In the genomic region with DNA sequence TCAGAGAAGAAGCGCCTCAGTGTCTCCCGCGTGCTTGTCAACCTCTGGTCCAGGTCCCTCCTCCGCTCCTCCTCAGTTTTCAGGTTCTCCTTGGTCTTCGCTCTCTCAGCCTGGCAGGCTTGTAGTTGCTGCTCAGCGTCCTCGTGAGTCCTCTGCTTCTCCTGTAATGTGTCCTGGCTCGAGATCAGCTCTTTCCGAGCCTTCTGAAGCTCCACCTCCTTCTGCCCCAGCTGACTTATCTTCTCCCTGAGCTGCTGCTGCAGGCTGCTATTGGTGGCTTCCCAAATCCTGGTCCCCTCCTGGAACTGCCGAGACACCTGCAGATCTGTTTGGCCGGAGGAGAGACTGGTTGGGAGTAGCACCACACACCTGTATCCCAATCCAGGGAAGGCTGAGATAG, we compare ENCODE assay signal across 32 mouse cellular contexts. TPM values are rescaled to one million over a fixed set of nuclear protein-coding genes. Genes with fewer than 3 reads are reported as not detected.
DNase-seq lines count a peak whose midpoint lies in the region; ATAC-seq and TF ChIP-seq lines count a peak whose summit lies in the region.
"Had no signal": no experiment of that assay in that cellular context is flagged by ENCODE, and none has a peak within 500 bp of the region (broad histone marks: within the 10 kb centered on the region; RNA-seq: fewer than 3 reads in every experiment).

No protein-coding gene starts in this region.

- H3K4me3 ChIP-seq in heart, embryonic 13.5 days = no peak overlapping the region
- no peak overlapping the region for H3K4me3 ChIP-seq in heart, embryonic 12.5 days
- no peak overlapping the region for H3K4me3 ChIP-seq in liver, postnatal 0 days (ENCODE audit: low read depth, low read length)
- no peak overlapping the region for H3K4me3 ChIP-seq in liver, embryonic 11.5 days (ENCODE audit: low read depth, low read length)
- peak overlapping the region; percentile 70 for H3K4me3 ChIP-seq in spleen, adult 2 months (ENCODE audit: extremely low read depth, insufficient read depth, insufficient read length)
- H3K4me3 ChIP-seq: embryonic facial prominence, embryonic 15.5 days; erythroblast, embryonic 14.5 days; hindbrain, embryonic 12.5 days had no signal

- TF ChIP-seq POLR2A in spleen, adult 2 months (IDR thresholded peaks at IDR 0.05; ENCODE audit: low read depth, low read length) = no peak

- peaks cover 15% of the 10 kb centered on the region for H3K36me3 ChIP-seq in heart, embryonic 13.5 days
- H3K36me3 ChIP-seq in heart, embryonic 12.5 days = peaks cover 8% of the 10 kb centered on the region
- H3K36me3 ChIP-seq in liver, postnatal 0 days (replicated peaks; ENCODE audit: insufficient read depth, low read length) = peaks cover 6% of the 10 kb centered on the region
- no peaks in the 10 kb centered on the region; the same call in 1 of the 2 replicates for H3K36me3 ChIP-seq in liver, embryonic 11.5 days (ENCODE audit: control insufficient read depth, insufficient read depth, low read length)
- peaks cover 17% of the 10 kb centered on the region for H3K36me3 ChIP-seq in spleen, adult 2 months (ENCODE audit: control insufficient read depth, insufficient read depth, low read length)

- H3K9ac ChIP-seq in heart, embryonic 13.5 days = no peak overlapping the region
- no peak overlapping the region for H3K9ac ChIP-seq in heart, embryonic 12.5 days
- H3K9ac ChIP-seq in liver, postnatal 0 days (replicated peaks) = no peak overlapping the region
- no peak overlapping the region for H3K9ac ChIP-seq in liver, embryonic 11.5 days (ENCODE audit: low read depth, low read length)
- H3K9ac ChIP-seq: embryonic facial prominence, embryonic 15.5 days; hindbrain, embryonic 12.5 days had no signal

- no peak for TF ChIP-seq EP300 in liver, postnatal 0 days (IDR thresholded peaks at IDR 0.05; ENCODE audit: low read depth)

- TF ChIP-seq CTCF in liver, postnatal 0 days (IDR thresholded peaks at IDR 0.05; ENCODE audit: low read depth) = no peak
- no peak for TF ChIP-seq CTCF in spleen, adult 2 months (IDR thresholded peaks at IDR 0.05; ENCODE audit: extremely low read depth, insufficient read depth, insufficient read length, insufficient replicate concordance)

- DNase-seq in adrenal gland, adult 2 months = peak; percentile 42
- DNase-seq in adrenal gland, adult 8-10 months = no peak
- DNase-seq in liver, postnatal 0 days = no peak
- no peak for DNase-seq in liver, embryonic 11.5 days (ENCODE audit: low spot score)
- DNase-seq in spleen, adult 2 months (ENCODE audit: low read depth in 1 of 2, low spot score in 2 of 2) = no peak
- DNase-seq in spleen, postnatal 36 days (ENCODE audit: low spot score in 2 of 2) = no peak
- DNase-seq: B cell, adult 2 months; cerebellum, adult 11 months; cerebellum, adult 8-10 months; cerebellum, postnatal 14 days; embryo, embryonic 11 days; gastrocnemius, adult 2 months; gastrocnemius, postnatal 25 days; heart, postnatal 4 days had no signal

- 37% methylated on average over 11 of the region's 11 CpGs for WGBS in heart, embryonic 13.5 days
- WGBS in heart, embryonic 12.5 days = 38% methylated on average over 11 of the region's 11 CpGs
- 45% methylated on average over 11 of the region's 11 CpGs for WGBS in liver, postnatal 0 days (ENCODE audit: insufficient replicate concordance)
- WGBS in liver, embryonic 11.5 days = 44% methylated on average over 11 of the region's 11 CpGs
- WGBS in spleen, adult 2 months = 86% methylated on average over 11 of the region's 11 CpGs

- peaks cover 36% of the 10 kb centered on the region for H3K4me1 ChIP-seq in heart, embryonic 13.5 days
- peaks cover 30% of the 10 kb centered on the region for H3K4me1 ChIP-seq in heart, embryonic 12.5 days (replicated peaks)
- H3K4me1 ChIP-seq in liver, postnatal 0 days (ENCODE audit: insufficient read depth) = peaks cover 13% of the 10 kb centered on the region
- no peaks in the 10 kb centered on the region; the same call in 1 of the 2 replicates for H3K4me1 ChIP-seq in liver, embryonic 11.5 days (replicated peaks; ENCODE audit: control insufficient read depth, insufficient read depth, low read length)
- H3K4me1 ChIP-seq in spleen, adult 2 months (ENCODE audit: control insufficient read depth, insufficient read depth, insufficient read length) = peaks cover 31% of the 10 kb centered on the region; the same call in 1 of the 2 replicates

- ATAC-seq in heart, embryonic 13.5 days (ENCODE audit: extremely low read depth, insufficient number of reproducible peaks, low FRiP score, low TSS enrichment) = no peak
- no peak for ATAC-seq in heart, embryonic 12.5 days (ENCODE audit: insufficient number of reproducible peaks, low FRiP score)
- no peak for ATAC-seq in liver, postnatal 0 days
- no peak for ATAC-seq in liver, embryonic 11.5 days (replicated peaks; ENCODE audit: low FRiP score)
- ATAC-seq: CD4-positive, CD25-positive, alpha-beta regulatory T cell, adult 4 months; forebrain, embryonic 14.5 days; hindbrain, embryonic 16.5 days; inflammation-experienced regulatory T-cells, adult 6 months had no signal

- H3K27ac ChIP-seq in heart, embryonic 13.5 days (replicated peaks) = no peak overlapping the region
- H3K27ac ChIP-seq in heart, embryonic 12.5 days (ENCODE audit: poor library complexity, severe bottlenecking) = no peak overlapping the region
- H3K27ac ChIP-seq in liver, postnatal 0 days (ENCODE audit: low read depth) = no peak overlapping the region
- no peak overlapping the region for H3K27ac ChIP-seq in liver, embryonic 11.5 days (ENCODE audit: low read depth, low read length)
- H3K27ac ChIP-seq in spleen, adult 2 months (ENCODE audit: insufficient read depth, low read length) = no peak overlapping the region
- H3K27ac ChIP-seq: embryonic facial prominence, embryonic 15.5 days; forebrain, embryonic 10.5 days; gastrocnemius, adult 2 months; hindbrain, embryonic 12.5 days had no signal

- 0 out of 2 replicates have a peak overlapping the region, but pooled peaks have one; percentile 1 for H3K4me2 ChIP-seq in heart, embryonic 13.5 days
- H3K4me2 ChIP-seq in heart, embryonic 12.5 days = no peak overlapping the region
- peak overlapping the region; percentile 53; the same call in 1 of the 2 replicates for H3K4me2 ChIP-seq in liver, postnatal 0 days (ENCODE audit: low read depth, low read length)
- no peak overlapping the region for H3K4me2 ChIP-seq in liver, embryonic 11.5 days

- H3K27me3 ChIP-seq in heart, embryonic 13.5 days (replicated peaks) = peaks cover 59% of the 10 kb centered on the region
- peaks cover 51% of the 10 kb centered on the region for H3K27me3 ChIP-seq in heart, embryonic 12.5 days (replicated peaks)
- H3K27me3 ChIP-seq in liver, postnatal 0 days (ENCODE audit: insufficient read depth, low read length) = peaks cover 27% of the 10 kb centered on the region
- H3K27me3 ChIP-seq in liver, embryonic 11.5 days (replicated peaks; ENCODE audit: control insufficient read depth, insufficient read depth, low read length) = peaks cover 35% of the 10 kb centered on the region
- no peaks in the 10 kb centered on the region for H3K27me3 ChIP-seq in spleen, adult 2 months (ENCODE audit: control insufficient read depth, insufficient read depth, low read length)

- H3K9me3 ChIP-seq in heart, embryonic 13.5 days = no peaks in the 10 kb centered on the region
- no peaks in the 10 kb centered on the region for H3K9me3 ChIP-seq in heart, embryonic 12.5 days (replicated peaks)
- H3K9me3 ChIP-seq in liver, postnatal 0 days (ENCODE audit: low read length) = no peaks in the 10 kb centered on the region
- no peaks in the 10 kb centered on the region for H3K9me3 ChIP-seq in liver, embryonic 11.5 days (ENCODE audit: control insufficient read depth, low read length)
- H3K9me3 ChIP-seq: embryonic facial prominence, embryonic 15.5 days; forebrain, embryonic 10.5 days; G1E; hindbrain, embryonic 12.5 days had no signal

RNA-seq across cellular contexts. Expression of gene Cd72, which starts 2.1 kb away (rescaled TPM):
- 1 to 10 TPM; 3.0 to 3.3 TPM for total RNA-seq in adrenal gland, adult 2 months (2021)
- polyA plus RNA-seq in adrenal gland, adult 2 months (2012; rRNA removed) = 3.3 and 3.7 TPM in 2 replicates
- 1 to 10 TPM; 1.6 to 5.6 (median 4.9) TPM for total RNA-seq in adrenal gland, adult 8-10 months (2022)
- polyA plus RNA-seq in heart, embryonic 13.5 days (2015; fragmentation: Nextera tagmentation; extraction: Ambion mirVana) = 1.9 and 2.6 TPM in 2 replicates
- 0.82 and 2.0 TPM in 2 replicates for polyA plus RNA-seq in heart, embryonic 12.5 days (2016; fragmentation: Nextera tagmentation; extraction: Ambion mirVana)
- polyA plus RNA-seq in liver, postnatal 0 days (2015; fragmentation: Nextera tagmentation; extraction: Ambion mirVana) = 9.9 and 10.4 TPM in 2 replicates
- 1.2 and 1.3 TPM in 2 replicates for polyA plus RNA-seq in liver, embryonic 11.5 days (2014; fragmentation: Nextera tagmentation; extraction: Ambion mirVana)
- polyA plus RNA-seq in spleen, adult 2 months (2012; rRNA removed) = 109 and 140 TPM in 2 replicates
- total RNA-seq: gastrocnemius, adult 2 months; gastrocnemius, postnatal 25 days had no signal

RNA-seq across cellular contexts. Expression of gene Tesk1, which starts 10.6 kb away (rescaled TPM):
- total RNA-seq in adrenal gland, adult 2 months (2021) = 10 to 100 TPM; 60.1 to 73.3 TPM
- polyA plus RNA-seq in adrenal gland, adult 2 months (2012; rRNA removed) = 124 and 142 TPM in 2 replicates
- 10 to 100 TPM; 55.1 to 64.9 (median 59.3) TPM for total RNA-seq in adrenal gland, adult 8-10 months (2022)
- polyA plus RNA-seq in heart, embryonic 13.5 days (2015; fragmentation: Nextera tagmentation; extraction: Ambion mirVana) = 3.8 and 4.0 TPM in 2 replicates
- polyA plus RNA-seq in heart, embryonic 12.5 days (2016; fragmentation: Nextera tagmentation; extraction: Ambion mirVana) = 10.3 and 11.6 TPM in 2 replicates
- polyA plus RNA-seq in liver, postnatal 0 days (2015; fragmentation: Nextera tagmentation; extraction: Ambion mirVana) = 1.2 TPM in 2 replicates
- 4.3 TPM in 2 replicates for polyA plus RNA-seq in liver, embryonic 11.5 days (2014; fragmentation: Nextera tagmentation; extraction: Ambion mirVana)
- 49.6 and 64.5 TPM in 2 replicates for polyA plus RNA-seq in spleen, adult 2 months (2012; rRNA removed)

RNA-seq across cellular contexts. Expression of gene Fam166b, which starts 23.4 kb away (rescaled TPM):
- total RNA-seq in adrenal gland, adult 2 months (2021) = not detected
- polyA plus RNA-seq in adrenal gland, adult 2 months (2012; rRNA removed) = 0.52 TPM in 1 of 2 replicates, not detected in the other
- total RNA-seq in adrenal gland, adult 8-10 months (2022) = not detected
- polyA plus RNA-seq in heart, embryonic 13.5 days (2015; fragmentation: Nextera tagmentation; extraction: Ambion mirVana) = 0.11 TPM in 1 of 2 replicates, not detected in the other
- polyA plus RNA-seq in heart, embryonic 12.5 days (2016; fragmentation: Nextera tagmentation; extraction: Ambion mirVana) = 0.14 TPM in 1 of 2 replicates, not detected in the other
- polyA plus RNA-seq in liver, postnatal 0 days (2015; fragmentation: Nextera tagmentation; extraction: Ambion mirVana) = 0.14 TPM in 1 of 2 replicates, not detected in the other
- polyA plus RNA-seq in liver, embryonic 11.5 days (2014; fragmentation: Nextera tagmentation; extraction: Ambion mirVana) = not detected in 2 replicates
- polyA plus RNA-seq in spleen, adult 2 months (2012; rRNA removed) = not detected in 2 replicates
- total RNA-seq: adrenal gland, adult 18-20 months; common myeloid progenitor, adult 5-6 weeks; gastrocnemius, adult 2 months; gastrocnemius, postnatal 25 days; granulocyte monocyte progenitor cell, adult 5-6 weeks; heart, postnatal 4 days had no signal
- polyA plus RNA-seq: CD4-positive, CD25-positive, alpha-beta regulatory T cell, adult 4 months; embryonic facial prominence, embryonic 11.5 days; G1E; heart, embryonic 14.5 days; inflammation-experienced regulatory T-cells, adult 6 months had no signal

RNA-seq across cellular contexts. Expression of gene Sit1, which starts 31.2 kb away (rescaled TPM):
- not detected for total RNA-seq in adrenal gland, adult 2 months (2021)
- 0.28 and 0.73 TPM in 2 replicates for polyA plus RNA-seq in adrenal gland, adult 2 months (2012; rRNA removed)
- under 1 TPM in 1 of 4 experiments, not detected in 3; 0.48 TPM for total RNA-seq in adrenal gland, adult 8-10 months (2022)
- polyA plus RNA-seq in heart, embryonic 13.5 days (2015; fragmentation: Nextera tagmentation; extraction: Ambion mirVana) = not detected in 2 replicates
- polyA plus RNA-seq in heart, embryonic 12.5 days (2016; fragmentation: Nextera tagmentation; extraction: Ambion mirVana) = not detected in 2 replicates
- polyA plus RNA-seq in liver, postnatal 0 days (2015; fragmentation: Nextera tagmentation; extraction: Ambion mirVana) = 0.53 and 0.94 TPM in 2 replicates
- not detected in 2 replicates for polyA plus RNA-seq in liver, embryonic 11.5 days (2014; fragmentation: Nextera tagmentation; extraction: Ambion mirVana)
- polyA plus RNA-seq in spleen, adult 2 months (2012; rRNA removed) = 15.3 and 17.1 TPM in 2 replicates
- total RNA-seq: adrenal gland, postnatal 4 days; common myeloid progenitor, adult 5-6 weeks; G1E; gastrocnemius, adult 2 months; gastrocnemius, postnatal 25 days; granulocyte monocyte progenitor cell, adult 5-6 weeks; heart, postnatal 4 days had no signal
- polyA plus RNA-seq: brain, embryonic 14.5 days; embryonic facial prominence, embryonic 11.5 days; embryonic facial prominence, embryonic 15.5 days; erythroblast, embryonic 14.5 days; forebrain, embryonic 10.5 days; forebrain, embryonic 14.5 days; G1E; heart, embryonic 14.5 days; hindbrain, embryonic 12.5 days; hindbrain, embryonic 16.5 days had no signal

RNA-seq across cellular contexts. Expression of gene Ccdc107, which starts 40.4 kb away (rescaled TPM):
- total RNA-seq in adrenal gland, adult 2 months (2021) = 10 to 100 TPM; 54.5 to 69.2 TPM
- 376 and 526 TPM in 2 replicates for polyA plus RNA-seq in adrenal gland, adult 2 months (2012; rRNA removed)
- total RNA-seq in adrenal gland, adult 8-10 months (2022) = 10 to 100 TPM; 60.5 to 81.9 (median 64.0) TPM
- 70.9 and 77.6 TPM in 2 replicates for polyA plus RNA-seq in heart, embryonic 13.5 days (2015; fragmentation: Nextera tagmentation; extraction: Ambion mirVana)
- polyA plus RNA-seq in heart, embryonic 12.5 days (2016; fragmentation: Nextera tagmentation; extraction: Ambion mirVana) = 63.6 and 66.4 TPM in 2 replicates
- 41.1 and 46.0 TPM in 2 replicates for polyA plus RNA-seq in liver, postnatal 0 days (2015; fragmentation: Nextera tagmentation; extraction: Ambion mirVana)
- 60.3 and 60.5 TPM in 2 replicates for polyA plus RNA-seq in liver, embryonic 11.5 days (2014; fragmentation: Nextera tagmentation; extraction: Ambion mirVana)
- polyA plus RNA-seq in spleen, adult 2 months (2012; rRNA removed) = 85.4 and 191 TPM in 2 replicates

Comparison
In these comparisons a context has a peak if more than half of its experiments do, and no peak if none do; other contexts are left out.
1. H3K4me2 ChIP-seq: peak in heart, embryonic 13.5 days (single experiment) and liver, postnatal 0 days (single experiment); none in heart, embryonic 12.5 days (single experiment) and liver, embryonic 11.5 days (single experiment).